Mouse (Mus musculus) C3H10T1/2 (cell line): ENCODE results near the gene Cks1brt. TPM values are rescaled to one million over a fixed set of nuclear protein-coding genes. Genes with fewer than 3 reads are reported as not detected.

Experiments used
- polyA plus RNA-seq, 2 experiments: library from polyadenylated mRNA; unstranded; fragments of >200 nt; fragmentation: generic; extraction: Trizol; gene quantifications; one replicate each; pipeline ENCODE4 v1.2.1; 2012; ENCODE audit warnings: missing spikeins in 2 of 2

Gene Cks1brt
- polyA plus RNA-seq, result not detected

DNA sequence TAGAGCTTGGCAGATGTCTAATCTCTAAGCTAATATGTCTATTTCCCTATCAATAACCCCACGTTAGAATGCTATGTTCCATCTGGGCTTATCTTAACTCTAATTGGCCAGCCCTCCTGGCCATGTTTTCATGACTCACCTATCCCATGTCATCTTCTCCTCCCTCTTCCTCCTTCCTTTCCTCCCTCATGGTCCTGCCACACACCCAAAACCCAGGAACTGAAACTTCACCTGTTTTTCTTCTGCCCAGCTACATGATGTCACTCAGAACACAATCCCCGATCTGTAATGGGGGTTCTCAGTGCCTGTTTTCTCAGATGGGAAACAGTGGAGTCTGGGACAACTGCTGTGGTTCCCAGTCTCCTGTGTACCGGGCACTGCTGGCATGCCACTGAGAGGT is at the start of gene Cks1brt:
Cks1brt (plus strand) TSS at position 301 of the 400 bp plus-strand sequence.

DNA sequence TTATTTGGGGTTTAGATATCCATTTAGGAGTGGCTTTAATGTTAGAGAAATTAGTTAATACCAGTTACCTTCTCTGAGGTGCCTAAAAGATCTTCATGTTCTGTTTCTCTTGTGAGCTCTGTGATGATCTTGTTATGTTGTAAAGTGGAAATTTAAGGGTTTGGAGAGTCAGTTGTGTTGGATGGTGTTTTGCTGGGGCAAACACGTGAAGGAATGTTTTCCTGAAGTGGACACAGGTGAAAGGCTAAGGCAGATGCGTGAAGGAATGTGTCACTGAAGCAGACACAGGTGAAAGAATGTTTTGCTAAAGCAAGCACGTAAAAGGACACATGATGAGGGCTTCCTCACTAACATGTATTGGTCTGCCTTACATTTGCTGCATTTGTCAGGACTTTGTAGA is 28.7 kb upstream of the Cks1brt start, which contains the start of gene Zfp791:
Zfp791 (minus strand) TSS at position 101 of the 400 bp plus-strand sequence.

Other genes with a start within 250 kb of the Cks1brt start
- under 1 TPM; 0.08 to 0.27 TPM for gene Klf1, start 250.0 kb upstream of the Cks1brt start, polyA plus RNA-seq
- gene Dnase2a, start 243.4 kb upstream of the Cks1brt start, polyA plus RNA-seq, result 10 to 100 TPM; 11.5 to 17.3 TPM
- under 1 TPM in 1 of 2 experiments, not detected in 1; 0.06 TPM for gene Mast1, start 214.6 kb upstream of the Cks1brt start, polyA plus RNA-seq
- gene Rtbdn, start 204.9 kb upstream of the Cks1brt start, polyA plus RNA-seq, result under 1 TPM in 1 of 2 experiments, not detected in 1; 0.05 TPM
- gene Gm49661, start 182.5 kb upstream of the Cks1brt start, polyA plus RNA-seq, result not detected
- 100 to 1,000 TPM; 723 to 905 TPM for gene Prdx2, start 182.3 kb upstream of the Cks1brt start, polyA plus RNA-seq
- gene Rnaseh2a, start 182.2 kb upstream of the Cks1brt start, polyA plus RNA-seq, result 100 to 1,000 TPM in 1 of 2 experiments, 10 to 100 TPM in 1; 85.1 to 248 TPM
- 10 to 100 TPM; 27.0 to 43.6 TPM for gene Junb, start 173.2 kb upstream of the Cks1brt start, polyA plus RNA-seq
- gene Hook2, start 161.3 kb upstream of the Cks1brt start, polyA plus RNA-seq, result 1 to 10 TPM; 2.4 to 5.2 TPM
- gene Best2, start 137.4 kb upstream of the Cks1brt start, polyA plus RNA-seq, result under 1 TPM in 1 of 2 experiments, not detected in 1; 0.17 TPM
- 100 to 1,000 TPM; 150 to 247 TPM for gene Asna1, start 126.6 kb upstream of the Cks1brt start, polyA plus RNA-seq
- gene Trir, start 125.1 kb upstream of the Cks1brt start, polyA plus RNA-seq, result 100 to 1,000 TPM; 205 to 250 TPM
- gene Tnpo2, start 115.0 kb upstream of the Cks1brt start, polyA plus RNA-seq, result 10 to 100 TPM in 1 of 2 experiments, 1 to 10 TPM in 1; 8.0 to 41.1 TPM
- gene Fbxw9, start 91.9 kb upstream of the Cks1brt start, polyA plus RNA-seq, result 10 to 100 TPM; 11.0 to 31.1 TPM
- gene Gm5741, start 83.9 kb upstream of the Cks1brt start, polyA plus RNA-seq, result under 1 TPM in 1 of 2 experiments, not detected in 1; 0.48 TPM
- 100 to 1,000 TPM in 1 of 2 experiments, 10 to 100 TPM in 1; 51.7 to 147 TPM for gene Dhps, start 80.2 kb upstream of the Cks1brt start, polyA plus RNA-seq
- gene Wdr83os, start 71.2 kb upstream of the Cks1brt start, polyA plus RNA-seq, result 100 to 1,000 TPM; 149 to 151 TPM
- gene Wdr83, start 70.6 kb upstream of the Cks1brt start, polyA plus RNA-seq, result 10 to 100 TPM; 14.8 to 25.8 TPM
- gene Man2b1, start 68.7 kb upstream of the Cks1brt start, polyA plus RNA-seq, result 10 to 100 TPM in 1 of 2 experiments, 1 to 10 TPM in 1; 6.8 to 20.5 TPM
- under 1 TPM in 1 of 2 experiments, not detected in 1; 0.05 TPM for gene Zfp791, start 28.8 kb upstream of the Cks1brt start, polyA plus RNA-seq
- gene Olfr371, start 74.1 kb downstream of the Cks1brt start, polyA plus RNA-seq, result not detected
- gene Orc6, start 147.7 kb downstream of the Cks1brt start, polyA plus RNA-seq, result 10 to 100 TPM in 1 of 2 experiments, 1 to 10 TPM in 1; 3.6 to 16.9 TPM
- 10 to 100 TPM in 1 of 2 experiments, 1 to 10 TPM in 1; 2.3 to 20.5 TPM for gene Vps35, start 147.9 kb downstream of the Cks1brt start, polyA plus RNA-seq
- gene Mylk3, start 234.4 kb downstream of the Cks1brt start, polyA plus RNA-seq, result under 1 TPM in 1 of 2 experiments, not detected in 1; 0.22 TPM